Mouse (Mus musculus) thymus, adult 2 months (tissue): ENCODE measurements around the gene Ephb1.

Source experiments
- CTCF ChIP-seq: fragments of 200-500 bp; IDR thresholded peaks from 2 replicates; pipeline ENCODE4 v1.5.1; 2012; ENCODE audit warnings: mild to moderate bottlenecking, control low read depth, low read length, moderate library complexity, borderline replicate concordance; ENCODE audit not compliant: control insufficient read depth, poor library complexity, insufficient read depth; ENCODE audit errors: extremely low read depth
- POLR2A ChIP-seq: fragments of 200-500 bp; IDR thresholded peaks from 2 replicates; pipeline ENCODE4 v1.6.1; 2012; ENCODE audit warnings: mild to moderate bottlenecking, low read length, control low read depth, moderate library complexity; ENCODE audit not compliant: control insufficient read depth, poor library complexity, insufficient read depth; ENCODE audit errors: extremely low read depth

GRCm38 (mm10) chr9:102196856-102197255 is 157.6 kb downstream of the Ephb1 start:
- TF ChIP-seq CTCF (no peak), POLR2A (no peak)
